Mouse (Mus musculus) CH12.LX (cell line): ENCODE data around the gene Eri2.

Experiments used
- CTCF ChIP-seq, 2 experiments: IDR thresholded peaks in 1 of 2; conservative IDR thresholded peaks in 1 of 2; 2 replicates each; pipeline ENCODE4 v1.5.1; 2011 to 2012; ENCODE audit warnings: low read depth in 2 of 2, low read length in 2 of 2, improper control_type of control experiment in 1 of 2, inconsistent platforms in 1 of 2, mild to moderate bottlenecking in 1 of 2, moderate library complexity in 1 of 2
- E2F4 ChIP-seq: IDR thresholded peaks from 2 replicates; pipeline ENCODE4 v1.6.1; 2011; ENCODE audit warnings: low read depth, low read length, improper control_type of control experiment; ENCODE audit not compliant: insufficient replicate concordance
- JUND ChIP-seq: conservative IDR thresholded peaks from 2 replicates; pipeline ENCODE4 v1.6.1; 2011; ENCODE audit warnings: low read depth, low read length, improper control_type of control experiment
- MYC ChIP-seq: IDR thresholded peaks from 2 replicates; pipeline ENCODE4 v1.6.1; 2011; ENCODE audit warnings: low read depth, mild to moderate bottlenecking, improper control_type of control experiment, low read length
- POLR2A ChIP-seq: IDR thresholded peaks from 2 replicates; pipeline ENCODE4 v1.6.1; 2011; ENCODE audit warnings: low read depth, mild to moderate bottlenecking, improper control_type of control experiment, low read length
- TBP ChIP-seq: conservative IDR thresholded peaks from 2 replicates; pipeline ENCODE4 v1.6.1; 2011; ENCODE audit warnings: low read depth, low read length, improper control_type of control experiment
- TCF12 ChIP-seq: IDR thresholded peaks from 2 replicates; pipeline ENCODE4 v1.6.1; 2014; ENCODE audit warnings: low read depth, mild to moderate bottlenecking, inconsistent platforms, low read length, improper control_type of control experiment
- USF1 ChIP-seq: IDR thresholded peaks from 2 replicates; pipeline ENCODE4 v1.6.1; 2014; ENCODE audit warnings: low read depth, mild to moderate bottlenecking, inconsistent platforms, low read length, improper control_type of control experiment
- ZC3H11A ChIP-seq: IDR thresholded peaks from 2 replicates; pipeline ENCODE4 v1.6.1; 2012; ENCODE audit warnings: low read depth, mild to moderate bottlenecking, inconsistent platforms, low read length, improper control_type of control experiment
- ZKSCAN1 ChIP-seq: IDR thresholded peaks from 2 replicates; pipeline ENCODE4 v1.6.1; 2012; ENCODE audit warnings: low read depth, inconsistent platforms, low read length, improper control_type of control experiment, borderline replicate concordance

- TF ChIP-seq POLR2A (no peak), MYC (no peak), USF1 (no peak), CTCF (conservative IDR thresholded peaks at IDR 0.05 in 1 of 2, IDR thresholded peaks at IDR 0.05 in 1 of 2; ENCODE audit: low read depth in 2 of 2, low read length in 2 of 2) (no peak), ZC3H11A (no peak), TBP (no peak), JUND (no peak), TCF12 (no peak), ZKSCAN1 (no peak), E2F4 (no peak)
Observed at GRCm38 (mm10) chr7:119835371-119835770, 41.5 kb upstream of the Eri2 start.
